Mouse (Mus musculus) colon, adult 2 months (tissue): ENCODE measurements around the gene Dcst2. TPM values are rescaled to one million over a fixed set of nuclear protein-coding genes. Genes with fewer than 3 reads are reported as not detected.

Experiments used
- polyA plus RNA-seq: library from polyadenylated mRNA; depleted of rRNA; stranded (reverse); fragments of >200 nt; gene quantifications from 2 replicates; pipeline ENCODE4 v1.2.3, GENCODE M21; 2012; rRNA removed

Gene Dcst2
- polyA plus RNA-seq: 0.67 and 1.0 TPM in 2 replicates

GRCm38 (mm10) chr3:89361675-89362074 lies at the start of gene Dcst2:
TSS of gene Dcst2 (plus strand) at chr3:89361975.

GRCm38 (mm10) chr3:89322514-89323165 lies 39.1 kb upstream of the Dcst2 start, which contains the start of gene Efna3:
TSS of gene Efna3 (minus strand) at chr3:89322965.

GRCm38 (mm10) chr3:89337721-89338578 lies 23.8 kb upstream of the Dcst2 start, which contains the start of gene Efna4:
TSS of gene Efna4 (minus strand) at chr3:89338028.

GRCm38 (mm10) chr3:89349869-89350501 lies 11.8 kb upstream of the Dcst2 start, which contains the start of gene Adam15:
TSS of gene Adam15 (minus strand) at chr3:89349996.

GRCm38 (mm10) chr3:89365153-89365485 lies 3.3 kb downstream of the Dcst2 start, which contains the start of gene Dcst1:
TSS of gene Dcst1 (minus strand) at chr3:89365253.

GRCm38 (mm10) chr3:89394006-89394893 lies 32.5 kb downstream of the Dcst2 start, which contains the start of gene Zbtb7b:
TSS of gene Zbtb7b (minus strand) at chr3:89394776.

GRCm38 (mm10) chr3:89402693-89403092 lies 40.9 kb downstream of the Dcst2 start, which contains the start of gene Lenep:
TSS of gene Lenep (minus strand) at chr3:89402793.

GRCm38 (mm10) chr3:89411490-89412393 lies 50.0 kb downstream of the Dcst2 start, which contains the start of gene Flad1:
TSS of gene Flad1 (minus strand) at chr3:89411870.

GRCm38 (mm10) chr3:89418170-89418860 lies 56.5 kb downstream of the Dcst2 start, which contains the start of the genes Cks1b and Shc1:
TSS of gene Cks1b (minus strand) at chr3:89418383.
TSS of gene Shc1 (plus strand) at chr3:89418443.

Other genes with a start within 250 kb of the Dcst2 start
- 240 and 244 TPM in 2 replicates for gene Pklr, start 225.8 kb upstream of the Dcst2 start, polyA plus RNA-seq
- gene Hcn3, start 201.8 kb upstream of the Dcst2 start, polyA plus RNA-seq: 1.1 and 1.4 TPM in 2 replicates
- gene Clk2, start 197.2 kb upstream of the Dcst2 start, polyA plus RNA-seq: 42.4 and 43.0 TPM in 2 replicates
- gene Scamp3, start 184.5 kb upstream of the Dcst2 start, polyA plus RNA-seq: 95.0 and 102 TPM in 2 replicates
- 40.2 and 42.7 TPM in 2 replicates for gene Fam189b, start 178.8 kb upstream of the Dcst2 start, polyA plus RNA-seq
- 60.8 and 73.9 TPM in 2 replicates for gene Gba, start 159.0 kb upstream of the Dcst2 start, polyA plus RNA-seq
- gene Thbs3, start 146.8 kb upstream of the Dcst2 start, polyA plus RNA-seq: 48.4 and 68.6 TPM in 2 replicates
- gene Mtx1, start 134.9 kb upstream of the Dcst2 start, polyA plus RNA-seq: 165 and 219 TPM in 2 replicates
- gene Muc1, start 132.9 kb upstream of the Dcst2 start, polyA plus RNA-seq: 26.0 and 27.3 TPM in 2 replicates
- 263 and 392 TPM in 2 replicates for gene Krtcap2, start 116.0 kb upstream of the Dcst2 start, polyA plus RNA-seq
- 60.5 TPM in 2 replicates for gene Trim46, start 115.7 kb upstream of the Dcst2 start, polyA plus RNA-seq
- gene Dpm3, start 102.6 kb upstream of the Dcst2 start, polyA plus RNA-seq: 440 and 595 TPM in 2 replicates
- 254 and 375 TPM in 2 replicates for gene Slc50a1, start 91.4 kb upstream of the Dcst2 start, polyA plus RNA-seq
- gene Efna1, start 80.8 kb upstream of the Dcst2 start, polyA plus RNA-seq: 126 and 153 TPM in 2 replicates
- gene Efna3, start 39.0 kb upstream of the Dcst2 start, polyA plus RNA-seq: 9.3 and 13.3 TPM in 2 replicates
- gene Efna4, start 23.9 kb upstream of the Dcst2 start, polyA plus RNA-seq: 17.4 and 24.5 TPM in 2 replicates
- gene Adam15, start 12.0 kb upstream of the Dcst2 start, polyA plus RNA-seq: 211 and 244 TPM in 2 replicates
- gene Dcst1, start 3.3 kb downstream of the Dcst2 start, polyA plus RNA-seq: 0.77 and 1.1 TPM in 2 replicates
- 214 and 219 TPM in 2 replicates for gene Zbtb7b, start 32.8 kb downstream of the Dcst2 start, polyA plus RNA-seq
- gene Lenep, start 40.8 kb downstream of the Dcst2 start, polyA plus RNA-seq: not detected in 2 replicates
- 37.4 and 39.6 TPM in 2 replicates for gene Flad1, start 49.9 kb downstream of the Dcst2 start, polyA plus RNA-seq
- 9.7 and 11.2 TPM in 2 replicates for gene Cks1b, start 56.4 kb downstream of the Dcst2 start, polyA plus RNA-seq
- gene Shc1, start 56.5 kb downstream of the Dcst2 start, polyA plus RNA-seq: 75.3 and 76.4 TPM in 2 replicates
- 131 and 151 TPM in 2 replicates for gene Pygo2, start 68.2 kb downstream of the Dcst2 start, polyA plus RNA-seq
- 90.6 and 98.9 TPM in 2 replicates for gene Pbxip1, start 74.7 kb downstream of the Dcst2 start, polyA plus RNA-seq
- 18.7 and 31.3 TPM in 2 replicates for gene Pmvk, start 92.6 kb downstream of the Dcst2 start, polyA plus RNA-seq
- gene Kcnn3, start 158.2 kb downstream of the Dcst2 start, polyA plus RNA-seq: 8.4 and 9.0 TPM in 2 replicates